Mouse (Mus musculus): ENCODE data around the gene Gck.
A peak's percentile ranks its signal among the peaks of the same experiment; 100 is the strongest.

The Gck gene

GRCm38 (mm10) chr11:5870069-5870468, 79.8 kb downstream of the Gck start:
- DNase-seq: no peak

- no peak for DNase-seq
These were observed 80.5 kb downstream of the Gck start for GRCm38 (mm10) chr11:5869331-5869730.

GRCm38 (mm10) chr11:5868324-5868723, 81.6 kb downstream of the Gck start:
- DNase-seq: peak in 1 of 2 experiments; percentile 46

GRCm38 (mm10) chr11:5867196-5867595, 82.7 kb downstream of the Gck start:
- DNase-seq: peak; percentile 54 to 65

GRCm38 (mm10) chr11:5862394-5863105, 87.3 kb downstream of the Gck start:
- DNase-seq: peak; percentile 59 to 70

GRCm38 (mm10) chr11:5861678-5862393, 88.0 kb downstream of the Gck start, which contains the start of gene Aebp1:
Aebp1 (plus strand) TSS chr11:5861947.
- peak; percentile 82 to 87 for DNase-seq

GRCm38 (mm10) chr11:5860639-5861038, 89.2 kb downstream of the Gck start:
- no peak for DNase-seq

GRCm38 (mm10) chr11:5859883-5860550, 89.9 kb downstream of the Gck start:
- DNase-seq: no peak

GRCm38 (mm10) chr11:5858723-5859122, 91.2 kb downstream of the Gck start:
- DNase-seq: no peak

- no peak for DNase-seq
These were observed 93.3 kb downstream of the Gck start for GRCm38 (mm10) chr11:5856479-5857130.

GRCm38 (mm10) chr11:5855902-5856301, 94.0 kb downstream of the Gck start:
- peak; percentile 63 to 73 for DNase-seq

GRCm38 (mm10) chr11:5855481-5855880, 94.4 kb downstream of the Gck start:
- no peak for DNase-seq

GRCm38 (mm10) chr11:5852314-5852713, 97.6 kb downstream of the Gck start:
- peak in 1 of 2 experiments; percentile 31 for DNase-seq

- no peak for DNase-seq
These were observed 98.7 kb downstream of the Gck start for GRCm38 (mm10) chr11:5851021-5851736.
